In genomic region chr13:84404566-84405194, GRCm38 (mm10) we compare ENCODE assay signal across 10 mouse cellular contexts.
DNase-seq lines count a peak whose midpoint lies in the region; ATAC-seq and TF ChIP-seq lines count a peak whose summit lies in the region.
"Had no signal": no experiment of that assay in that cellular context is flagged by ENCODE, and none has a peak within 500 bp of the region (broad histone marks: within the 10 kb centered on the region; RNA-seq: fewer than 3 reads in every experiment).

No protein-coding gene starts in this region.

- peaks cover 15% of the 10 kb centered on the region for H3K4me1 ChIP-seq in hindbrain, embryonic 13.5 days (replicated peaks)
- H3K4me1 ChIP-seq in neural tube, embryonic 14.5 days (ENCODE audit: control insufficient read depth, insufficient read depth, low read length): peaks cover 2% of the 10 kb centered on the region
- H3K4me1 ChIP-seq in lung, adult 2 months (ENCODE audit: control insufficient read depth, insufficient read depth, low read length): no peaks in the 10 kb centered on the region
- H3K4me1 ChIP-seq: embryonic facial prominence, embryonic 13.5 days; liver, embryonic 12.5 days had no signal

- H3K9ac ChIP-seq in hindbrain, embryonic 13.5 days: peak overlapping the region; percentile 65
- peak overlapping the region; percentile 9; the same call in 1 of the 2 replicates for H3K9ac ChIP-seq in neural tube, embryonic 14.5 days (replicated peaks; ENCODE audit: low read depth, low read length)
- H3K9ac ChIP-seq: embryonic facial prominence, embryonic 13.5 days; liver, embryonic 12.5 days had no signal

- H3K27ac ChIP-seq in hindbrain, embryonic 13.5 days: peak overlapping the region; percentile 87
- H3K27ac ChIP-seq in neural tube, embryonic 14.5 days (ENCODE audit: low read depth, low read length): peak overlapping the region; percentile 92
- H3K27ac ChIP-seq: embryonic facial prominence, embryonic 13.5 days; liver, embryonic 12.5 days had no signal

- H3K27me3 ChIP-seq in hindbrain, embryonic 13.5 days: no peaks in the 10 kb centered on the region
- H3K27me3 ChIP-seq in neural tube, embryonic 14.5 days (ENCODE audit: control insufficient read depth, insufficient read depth, low read length): no peaks in the 10 kb centered on the region
- H3K27me3 ChIP-seq: embryonic facial prominence, embryonic 13.5 days; liver, embryonic 12.5 days had no signal

- H3K9me3 ChIP-seq in hindbrain, embryonic 13.5 days: no peaks in the 10 kb centered on the region
- no peaks in the 10 kb centered on the region for H3K9me3 ChIP-seq in neural tube, embryonic 14.5 days (ENCODE audit: control insufficient read depth, low read length)
- H3K9me3 ChIP-seq: embryonic facial prominence, embryonic 13.5 days; liver, embryonic 12.5 days had no signal

- H3K4me2 ChIP-seq in hindbrain, embryonic 13.5 days: peak overlapping the region; percentile 46
- H3K4me2 ChIP-seq in neural tube, embryonic 14.5 days (ENCODE audit: low read depth, low read length): peak overlapping the region; percentile 47
- H3K4me2 ChIP-seq: embryonic facial prominence, embryonic 13.5 days; liver, embryonic 12.5 days had no signal

- ATAC-seq in hindbrain, embryonic 13.5 days (ENCODE audit: low FRiP score): peak; percentile 88
- ATAC-seq in neural tube, embryonic 14.5 days (ENCODE audit: low read depth): peak; percentile 81
- ATAC-seq: liver, embryonic 12.5 days had no signal

- TF ChIP-seq POLR2A in lung, adult 2 months (IDR thresholded peaks at IDR 0.05; ENCODE audit: borderline replicate concordance, extremely low read depth, low read depth, low read length): no peak

- 20% methylated on average over 19 of the region's 19 CpGs for WGBS in hindbrain, embryonic 13.5 days
- 14% methylated on average over 19 of the region's 19 CpGs for WGBS in neural tube, embryonic 14.5 days
- 75% methylated on average over 19 of the region's 19 CpGs for WGBS in lung, adult 2 months

- no peak for TF ChIP-seq CTCF in lung, adult 2 months (IDR thresholded peaks at IDR 0.05; ENCODE audit: insufficient read depth, low read length)

- H3K36me3 ChIP-seq in hindbrain, embryonic 13.5 days: no peaks in the 10 kb centered on the region
- H3K36me3 ChIP-seq in neural tube, embryonic 14.5 days (ENCODE audit: control insufficient read depth, insufficient read depth, low read length): no peaks in the 10 kb centered on the region
- H3K36me3 ChIP-seq: embryonic facial prominence, embryonic 13.5 days; liver, embryonic 12.5 days had no signal

- peak; percentile 43 to 56 for DNase-seq in layer of hippocampus, postnatal 10 days (ENCODE audit: low spot score in 2 of 2)
- DNase-seq in layer of hippocampus, adult 11-12 months (ENCODE audit: low spot score): no peak
- peak; percentile 87 to 90 for DNase-seq in cerebellum, postnatal 25 days
- DNase-seq in frontal cortex, postnatal 10 days (ENCODE audit: low spot score in 2 of 2): no peak
- no peak for DNase-seq in lung, adult 2 months
- DNase-seq in kidney, postnatal 4 days: no peak

- H3K4me3 ChIP-seq in hindbrain, embryonic 13.5 days: peak overlapping the region; percentile 21; the same call in 1 of the 2 replicates
- H3K4me3 ChIP-seq in neural tube, embryonic 14.5 days (ENCODE audit: low read depth, low read length): peak overlapping the region; percentile 17
- H3K4me3 ChIP-seq in lung, adult 2 months (replicated peaks; ENCODE audit: extremely low read depth, low read depth, low read length): no peak overlapping the region
- H3K4me3 ChIP-seq: embryonic facial prominence, embryonic 13.5 days; liver, embryonic 12.5 days had no signal

Comparison
In these comparisons a context has a peak if more than half of its experiments do, and no peak if none do; other contexts are left out.
1. DNase-seq: peak in layer of hippocampus, postnatal 10 days (2 of 2) and cerebellum, postnatal 25 days (2 of 2); none in layer of hippocampus, adult 11-12 months (single experiment), frontal cortex, postnatal 10 days (0 of 2), lung, adult 2 months (single experiment) and kidney, postnatal 4 days (0 of 2).